Mouse (Mus musculus): ENCODE measurements around the gene Sh2b1. TPM values are rescaled to one million over a fixed set of nuclear protein-coding genes. Genes with fewer than 3 reads are reported as not detected.

Gene Sh2b1
- total and polyA plus RNA-seq, 2 experiments from 2014 or later: 30.3 to 34.5 TPM

- TF ChIP-seq CTCF (IDR thresholded peaks at IDR 0.05; ENCODE audit: low read depth) (no peak), EP300 (IDR thresholded peaks at IDR 0.05; ENCODE audit: low read depth) (no peak)
- DNase-seq (ENCODE audit: low spot score): no peak
- Histone ChIP-seq H3K9ac (replicated peaks; ENCODE audit: low read depth, low read length) (no peak overlapping the region), H3K4me2 (ENCODE audit: low read depth, low read length) (no peak overlapping the region), H3K9me3 (replicated peaks; ENCODE audit: control insufficient read depth, low read length) (no peaks in the 10 kb centered on the region), H3K27ac (ENCODE audit: low read depth) (no peak overlapping the region), H3K27me3 (ENCODE audit: control insufficient read depth, insufficient read depth, low read length) (no peaks in the 10 kb centered on the region), H3K4me3 (ENCODE audit: low read depth, low read length) (no peak overlapping the region), H3K36me3 (replicated peaks; ENCODE audit: control insufficient read depth, insufficient read depth, low read length) (no peaks in the 10 kb centered on the region), H3K4me1 (ENCODE audit: control insufficient read depth, insufficient read depth) (no peaks in the 10 kb centered on the region)
- WGBS: 64% methylated on average over 8 of the region's 8 CpGs
- ATAC-seq (ENCODE audit: insufficient read depth, low read depth): no peak
Observed at GRCm38 (mm10) chr7:126507126-126507778, 32.0 kb upstream of the Sh2b1 start.

DNA sequence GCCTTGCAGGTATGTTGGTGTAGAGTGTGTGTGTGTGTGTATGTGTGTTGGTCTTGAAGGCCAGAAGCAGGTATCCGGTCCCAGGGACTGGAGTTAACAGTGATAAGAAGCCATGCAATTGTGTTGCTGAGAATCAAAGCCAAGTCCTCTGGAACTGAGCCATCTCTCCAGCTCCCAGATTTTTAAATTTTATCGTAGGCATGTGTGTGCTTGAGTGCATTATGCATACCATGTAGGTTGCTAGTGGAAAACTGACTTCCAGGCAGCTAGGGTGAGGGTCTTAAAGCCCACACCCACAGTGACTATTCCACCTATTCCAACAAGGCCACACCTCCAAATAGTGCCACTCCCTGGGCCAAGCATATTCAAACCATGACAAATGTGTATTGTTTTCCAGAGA, 29.7 kb upstream of the Sh2b1 start:
- no peak overlapping the region for H3K4me2 ChIP-seq (ENCODE audit: low read depth, low read length)
- H3K36me3 ChIP-seq (replicated peaks; ENCODE audit: control insufficient read depth, insufficient read depth, low read length): peaks cover 13% of the 10 kb centered on the region
- no peak for DNase-seq (ENCODE audit: low spot score)
- ATAC-seq (ENCODE audit: insufficient read depth, low read depth): no peak
- peaks cover 8% of the 10 kb centered on the region; the same call in 1 of the 2 replicates for H3K4me1 ChIP-seq (ENCODE audit: control insufficient read depth, insufficient read depth)
- no peak overlapping the region for H3K4me3 ChIP-seq (ENCODE audit: low read depth, low read length)
- no peak overlapping the region for H3K27ac ChIP-seq (ENCODE audit: low read depth)
- 49% methylated on average over 2 of the region's 2 CpGs for whole genome bisulfite sequencing
- no peak overlapping the region for H3K9ac ChIP-seq (replicated peaks; ENCODE audit: low read depth, low read length)
- H3K9me3 ChIP-seq (replicated peaks; ENCODE audit: control insufficient read depth, low read length): no peaks in the 10 kb centered on the region
- no peak for TF ChIP-seq CTCF (IDR thresholded peaks at IDR 0.05; ENCODE audit: low read depth)
- no peak for TF ChIP-seq EP300 (IDR thresholded peaks at IDR 0.05; ENCODE audit: low read depth)
- H3K27me3 ChIP-seq (ENCODE audit: control insufficient read depth, insufficient read depth, low read length): no peaks in the 10 kb centered on the region

- TF ChIP-seq EP300 (IDR thresholded peaks at IDR 0.05; ENCODE audit: low read depth) (peak; percentile 70; the same call in 1 of the 2 replicates), CTCF (IDR thresholded peaks at IDR 0.05; ENCODE audit: low read depth) (peak; percentile 37)
- Histone ChIP-seq H3K9ac (replicated peaks; ENCODE audit: low read depth, low read length) (peak within 1 kb of the TSS; percentile 98), H3K4me3 (ENCODE audit: low read depth, low read length) (peak within 1 kb of the TSS; percentile 92), H3K4me2 (ENCODE audit: low read depth, low read length) (peak within 1 kb of the TSS; percentile 93), H3K27me3 (ENCODE audit: control insufficient read depth, insufficient read depth, low read length) (no peaks in the 10 kb centered on the region), H3K36me3 (replicated peaks; ENCODE audit: control insufficient read depth, insufficient read depth, low read length) (peaks cover 29% of the 10 kb centered on the region), H3K4me1 (ENCODE audit: control insufficient read depth, insufficient read depth) (peaks cover 8% of the 10 kb centered on the region; the same call in 1 of the 2 replicates), H3K9me3 (replicated peaks; ENCODE audit: control insufficient read depth, low read length) (no peaks in the 10 kb centered on the region), H3K27ac (ENCODE audit: low read depth) (peak within 1 kb of the TSS; percentile 99)
- peak; percentile 98 for DNase-seq (ENCODE audit: low spot score)
- under 1% methylated on average over 61 of the region's 72 CpGs for WGBS
- ATAC-seq (ENCODE audit: insufficient read depth, low read depth): peak; percentile 86
Observed at GRCm38 (mm10) chr7:126503273-126503878, 28.2 kb upstream of the Sh2b1 start, which contains the start of gene Atxn2l. Atxn2l (minus strand) TSS chr7:126503437.

- Histone ChIP-seq H3K27ac (ENCODE audit: low read depth) (peak overlapping the region; percentile 99), H3K36me3 (replicated peaks; ENCODE audit: control insufficient read depth, insufficient read depth, low read length) (peaks cover 35% of the 10 kb centered on the region), H3K9me3 (replicated peaks; ENCODE audit: control insufficient read depth, low read length) (no peaks in the 10 kb centered on the region), H3K27me3 (ENCODE audit: control insufficient read depth, insufficient read depth, low read length) (no peaks in the 10 kb centered on the region), H3K9ac (replicated peaks; ENCODE audit: low read depth, low read length) (peak overlapping the region; percentile 98), H3K4me3 (ENCODE audit: low read depth, low read length) (peak overlapping the region; percentile 92), H3K4me1 (ENCODE audit: control insufficient read depth, insufficient read depth) (peaks cover 8% of the 10 kb centered on the region; the same call in 1 of the 2 replicates), H3K4me2 (ENCODE audit: low read depth, low read length) (peak overlapping the region; percentile 93)
- under 1% methylated on average over 40 of the region's 40 CpGs for WGBS
- DNase-seq (ENCODE audit: low spot score) (no peak), ATAC-seq (ENCODE audit: insufficient read depth, low read depth) (no peak)
- TF ChIP-seq EP300 (IDR thresholded peaks at IDR 0.05; ENCODE audit: low read depth): no peak
- no peak for TF ChIP-seq CTCF (IDR thresholded peaks at IDR 0.05; ENCODE audit: low read depth)
Observed at GRCm38 (mm10) chr7:126502751-126503150, 27.5 kb upstream of the Sh2b1 start.

DNA sequence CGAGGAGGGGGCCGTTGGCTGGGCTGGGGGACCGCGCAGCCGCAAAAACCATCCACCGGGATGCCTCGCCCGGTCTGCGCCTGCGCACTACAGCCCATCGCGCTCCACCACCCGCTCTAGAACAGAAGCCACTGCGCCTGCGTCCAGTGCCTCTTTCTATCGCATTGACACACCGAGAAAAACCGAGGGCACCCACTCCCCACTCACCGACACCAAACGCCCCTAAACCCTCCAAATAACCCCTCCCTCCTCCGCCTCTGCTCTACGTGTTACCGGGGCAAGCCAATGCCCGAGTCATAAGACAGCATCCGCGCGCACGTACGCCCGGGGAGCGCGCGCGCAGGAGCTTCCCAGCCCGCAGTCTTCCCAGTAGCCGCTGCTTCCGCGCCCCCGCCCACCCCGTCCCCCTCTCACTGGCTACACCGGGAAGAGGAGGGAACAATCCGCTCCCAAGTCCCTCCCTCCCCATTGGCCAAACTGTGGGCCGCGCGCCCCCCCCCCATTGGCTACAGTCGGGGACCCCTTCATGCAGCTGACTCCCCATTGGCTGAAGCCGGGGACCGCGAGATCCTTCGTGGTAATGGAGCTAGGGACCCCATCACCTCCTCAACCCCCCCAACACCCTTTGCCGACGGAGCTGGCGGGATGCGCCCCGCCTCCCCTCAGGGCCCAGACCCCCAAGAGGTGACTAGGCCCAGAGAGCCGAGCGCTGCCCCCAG, 27.0 kb upstream of the Sh2b1 start:
- H3K9ac ChIP-seq (replicated peaks; ENCODE audit: low read depth, low read length): peak overlapping the region; percentile 98
- TF ChIP-seq EP300 (IDR thresholded peaks at IDR 0.05; ENCODE audit: low read depth): no peak; the same call in 1 of the 2 replicates
- no peak for TF ChIP-seq CTCF (IDR thresholded peaks at IDR 0.05; ENCODE audit: low read depth)
- 0% methylated on average over 51 of the region's 57 CpGs for WGBS

More for the DNA sequence above, 27.0 kb upstream of the Sh2b1 start:
- ATAC-seq (ENCODE audit: insufficient read depth, low read depth): peak; percentile 86
- Histone ChIP-seq H3K4me3 (ENCODE audit: low read depth, low read length) (peak overlapping the region; percentile 92), H3K36me3 (replicated peaks; ENCODE audit: control insufficient read depth, insufficient read depth, low read length) (peaks cover 41% of the 10 kb centered on the region), H3K4me2 (ENCODE audit: low read depth, low read length) (peak overlapping the region; percentile 93), H3K27me3 (ENCODE audit: control insufficient read depth, insufficient read depth, low read length) (no peaks in the 10 kb centered on the region), H3K27ac (ENCODE audit: low read depth) (peak overlapping the region; percentile 99), H3K9me3 (replicated peaks; ENCODE audit: control insufficient read depth, low read length) (no peaks in the 10 kb centered on the region), H3K4me1 (ENCODE audit: control insufficient read depth, insufficient read depth) (peaks cover 8% of the 10 kb centered on the region; the same call in 1 of the 2 replicates)
- DNase-seq (ENCODE audit: low spot score): peak; percentile 97
